Comparison of ENCODE assay signal across 8 mouse cellular contexts in the genomic region with DNA sequence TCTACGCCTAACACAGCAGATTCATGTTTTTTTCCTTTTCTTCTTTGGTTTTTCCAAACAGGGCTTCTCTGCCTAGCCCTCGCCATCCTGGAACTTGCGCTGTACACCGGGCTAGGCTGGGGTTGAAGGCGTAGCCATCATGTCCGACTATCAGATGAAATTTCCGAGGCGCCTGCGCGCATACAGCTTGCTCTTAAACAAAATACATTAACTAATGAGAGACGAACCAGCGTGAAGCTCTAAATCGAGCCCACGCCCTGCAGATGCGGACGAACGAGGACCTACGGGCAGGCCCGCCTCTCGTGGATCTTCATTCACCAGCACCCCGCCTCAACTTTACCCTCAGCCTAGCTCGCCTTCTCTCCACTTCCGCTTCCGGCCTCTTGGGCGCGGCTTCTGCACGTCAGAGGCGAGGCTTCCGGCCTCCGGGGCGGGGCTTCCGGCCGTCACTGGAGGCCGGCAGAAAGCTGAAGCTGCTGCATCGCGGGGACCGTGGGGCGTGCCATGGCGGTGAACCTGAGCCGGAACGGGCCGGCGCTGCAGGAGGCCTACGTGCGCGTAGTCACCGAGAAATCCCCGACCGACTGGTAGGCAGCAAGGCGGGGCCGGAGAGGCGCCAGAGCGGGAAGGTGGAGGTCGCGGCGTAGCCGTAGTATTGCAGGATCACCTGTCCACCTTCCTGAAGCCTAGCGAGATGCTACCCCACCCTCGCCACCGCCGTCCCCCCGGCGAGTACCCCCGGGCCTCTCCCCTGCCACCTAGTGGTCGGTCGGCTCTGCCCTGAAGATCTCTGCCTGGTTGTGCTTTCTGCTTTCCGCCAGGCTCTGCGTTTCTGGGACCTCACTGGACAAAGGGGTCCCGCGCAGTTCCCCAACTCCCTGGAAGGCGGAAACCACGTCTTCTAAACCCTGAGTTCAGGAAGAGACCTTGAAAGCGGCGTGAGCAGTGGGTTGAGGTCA. TPM values are rescaled to one million over a fixed set of nuclear protein-coding genes. Genes with fewer than 3 reads are reported as not detected.
DNase-seq lines count a peak whose midpoint lies in the region; ATAC-seq lines count a peak whose summit lies in the region.

Gene Dbnl, plus strand, starts transcription at position 433 of the 959 bp plus-strand sequence.

- peaks cover 20% of the 10 kb centered on the region for H3K36me3 ChIP-seq in hindbrain, embryonic 12.5 days

- no peaks in the 10 kb centered on the region for H3K9me3 ChIP-seq in hindbrain, embryonic 12.5 days (replicated peaks)

- peaks cover 21% of the 10 kb centered on the region for H3K4me1 ChIP-seq in hindbrain, embryonic 12.5 days

- ATAC-seq in hindbrain, embryonic 12.5 days (ENCODE audit: low FRiP score): peak; percentile 96

- under 1% methylated on average over 71 of the region's 74 CpGs for WGBS in hindbrain, embryonic 12.5 days

- peak within 1 kb of the TSS; percentile 86 for H3K4me2 ChIP-seq in hindbrain, embryonic 12.5 days (replicated peaks)

- H3K4me3 ChIP-seq in hindbrain, embryonic 12.5 days: peak within 1 kb of the TSS; percentile 83

- no peaks in the 10 kb centered on the region for H3K27me3 ChIP-seq in hindbrain, embryonic 12.5 days

- peak; percentile 98 for DNase-seq in NIH3T3 (ENCODE audit: low read depth)
- peak; percentile 97 for DNase-seq in cerebellum, postnatal 10 days
- DNase-seq in frontal cortex, postnatal 10 days (ENCODE audit: low spot score in 2 of 2): peak; percentile 92 to 94
- DNase-seq in layer of hippocampus, postnatal 14 days (ENCODE audit: low spot score in 2 of 2): peak; percentile 91 to 96
- DNase-seq in lung, postnatal 14 days: peak; percentile 96
- peak; percentile 85 for DNase-seq in retina, adult 2 months (ENCODE audit: low read depth, low spot score)
- peak; percentile 97 to 98 for DNase-seq in thymus, postnatal 36 days

- peak within 1 kb of the TSS; percentile 91 for H3K27ac ChIP-seq in hindbrain, embryonic 12.5 days

- peak within 1 kb of the TSS; percentile 83 for H3K9ac ChIP-seq in hindbrain, embryonic 12.5 days

RNA-seq across cellular contexts. Expression of gene Dbnl, which starts in this region (rescaled TPM):
- 145 and 153 TPM in 2 replicates for polyA plus RNA-seq in hindbrain, embryonic 12.5 days (2016; fragmentation: Nextera tagmentation; extraction: Ambion mirVana)
- 10 to 100 TPM; 83.4 to 86.0 TPM for total RNA-seq in layer of hippocampus, postnatal 14 days (2021)

Comparison
In these comparisons a context has a peak if more than half of its experiments do, and no peak if none do; other contexts are left out.
1. Peak in every context shown above with its lines: DNase-seq, ATAC-seq, H3K4me3 ChIP-seq and H3K27ac ChIP-seq.